Mouse (Mus musculus) forebrain, embryonic 14.5 days (tissue): ENCODE results near the gene Mapk11. TPM values are rescaled to one million over a fixed set of nuclear protein-coding genes. Genes with fewer than 3 reads are reported as not detected.

Experiments
- ATAC-seq: fragments of 200-750 bp; cut with Nextera tagmentation; 2 replicates; pipeline ENCODE4 v1.8.0; 2017; ENCODE audit warnings: mild to moderate bottlenecking, moderate library complexity
- DNase-seq: peaks from one replicate; pipeline ENCODE4 v3.0.0-alpha.2; 2015; ENCODE audit warnings: low spot score
- H3K27ac ChIP-seq: fragments of 300-500 bp; sonication (generic); 2 replicates; pipeline ENCODE4 v1.5.1; 2014; ENCODE audit warnings: low read depth, mild to moderate bottlenecking, control low read depth, low read length, moderate library complexity
- H3K27me3 ChIP-seq: fragments of 300-500 bp; sonication (generic); replicated peaks from 2 replicates; pipeline ENCODE4 v1.6.1; 2014; ENCODE audit warnings: low read length, control low read depth, mixed read lengths; ENCODE audit not compliant: control insufficient read depth, insufficient read depth
- H3K36me3 ChIP-seq: fragments of 300-500 bp; sonication (generic); 2 replicates; pipeline ENCODE4 v1.6.1; 2014; ENCODE audit warnings: low read length, control low read depth; ENCODE audit not compliant: control insufficient read depth, insufficient read depth
- H3K4me1 ChIP-seq: fragments of 300-500 bp; sonication (generic); 2 replicates; pipeline ENCODE4 v1.6.1; 2014; ENCODE audit warnings: antibody characterized with exemption, low read length, control low read depth; ENCODE audit not compliant: control insufficient read depth, insufficient read depth
- H3K4me2 ChIP-seq: fragments of 300-500 bp; sonication (generic); 2 replicates; pipeline ENCODE4 v1.6.1; 2014; ENCODE audit warnings: mild to moderate bottlenecking, control low read depth, low read length
- H3K4me3 ChIP-seq: fragments of 300-500 bp; sonication (generic); 2 replicates; pipeline ENCODE4 v1.5.1; 2014; ENCODE audit warnings: low read depth, low read length, control low read depth
- H3K9ac ChIP-seq: fragments of 300-500 bp; sonication (generic); 2 replicates; pipeline ENCODE4 v1.6.1; 2014; ENCODE audit warnings: mild to moderate bottlenecking, low read length, control low read depth, moderate library complexity
- H3K9me3 ChIP-seq: fragments of 300-500 bp; sonication (generic); replicated peaks from 2 replicates; pipeline ENCODE4 v1.6.1; 2016; ENCODE audit warnings: low read length, control low read depth, mixed read lengths; ENCODE audit not compliant: control insufficient read depth
- WGBS: fragments of 180-500 bp; shearing (Covaris S2); extraction: QIAGEN DNeasy Blood & Tissue Kit; methylation state at CpG from one replicate; pipeline ENCODE4 v1.1.7; 2014; 5-methylcytosine and 5-hydroxymethylcytosine counted together
- polyA plus RNA-seq: library from polyadenylated mRNA; unstranded; fragments of >200 nt; fragmentation: Nextera tagmentation; extraction: Ambion mirVana; gene quantifications from 2 replicates; pipeline ENCODE4 v1.2.1, GENCODE M21; 2014

The Mapk11 gene
- polyA plus RNA-seq, 1 experiment from 2014 or later = 30.1 TPM

DNA sequence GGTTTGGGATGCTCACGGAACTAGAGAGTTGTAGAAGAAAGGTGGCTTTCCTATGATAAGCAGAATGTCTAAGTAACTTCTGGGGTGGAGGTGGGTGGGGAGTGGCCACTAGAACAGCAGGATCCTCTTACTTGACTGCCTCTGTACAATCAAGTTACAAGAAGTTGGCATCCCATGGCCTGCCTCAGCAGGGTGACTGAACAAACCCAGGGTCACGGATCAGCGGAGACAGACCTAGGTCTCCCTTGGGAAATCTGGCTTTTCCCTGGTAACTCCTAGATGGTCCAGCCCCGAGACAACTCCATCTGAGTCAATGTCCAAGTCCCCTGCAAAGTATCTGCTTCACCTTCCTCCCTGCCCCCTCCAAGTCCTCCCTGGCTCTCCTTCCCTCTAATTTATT, 1.5 kb downstream of the Mapk11 start:
- H3K9ac ChIP-seq = peak overlapping the region; percentile 90; the same call in 1 of the 2 replicates
- 45% methylated on average over 4 of the region's 4 CpGs for WGBS
- no peak overlapping the region for H3K27ac ChIP-seq
- peak overlapping the region; percentile 74 for H3K4me3 ChIP-seq
- peak overlapping the region; percentile 82 for H3K4me2 ChIP-seq
- no peaks in the 10 kb centered on the region for H3K9me3 ChIP-seq
- peaks cover 28% of the 10 kb centered on the region for H3K36me3 ChIP-seq
- H3K27me3 ChIP-seq = no peaks in the 10 kb centered on the region
- DNase-seq = no peak
- peaks cover 27% of the 10 kb centered on the region for H3K4me1 ChIP-seq
- ATAC-seq = no peak

DNA sequence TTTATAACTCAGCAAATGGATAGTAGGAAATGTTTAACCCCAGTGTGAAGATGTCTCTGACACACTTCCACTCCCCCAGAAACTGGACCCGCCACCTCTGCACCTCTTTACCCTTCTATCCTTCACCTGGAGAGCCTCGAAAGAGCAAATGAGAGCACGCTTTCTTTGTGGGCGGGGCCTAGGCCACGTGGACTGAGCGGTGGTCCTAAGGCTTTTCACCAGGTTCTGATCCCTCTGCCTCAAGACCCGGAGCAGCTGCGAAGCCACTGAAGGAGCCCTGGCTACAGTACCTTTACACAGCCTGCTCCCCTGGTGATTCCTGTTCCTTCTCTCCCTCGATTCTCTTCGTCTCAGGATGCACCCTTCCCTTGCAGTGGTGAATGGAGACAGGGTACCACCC, 2.0 kb downstream of the Mapk11 start:
- H3K27ac ChIP-seq = no peak overlapping the region
- peaks cover 33% of the 10 kb centered on the region for H3K36me3 ChIP-seq
- peak; percentile 15 for DNase-seq
- peaks cover 26% of the 10 kb centered on the region for H3K4me1 ChIP-seq
- 20% methylated on average over 10 of the region's 10 CpGs for WGBS
- peak overlapping the region; percentile 66 for H3K9ac ChIP-seq
- H3K4me3 ChIP-seq = peak overlapping the region; percentile 74
- no peaks in the 10 kb centered on the region for H3K27me3 ChIP-seq
- H3K9me3 ChIP-seq = no peaks in the 10 kb centered on the region
- H3K4me2 ChIP-seq = peak overlapping the region; percentile 82
- no peak for ATAC-seq

GRCm38 (mm10) chr15:89147024-89147423, 2.4 kb downstream of the Mapk11 start:
- peak overlapping the region; percentile 74 for H3K4me3 ChIP-seq
- peak overlapping the region; percentile 66 for H3K9ac ChIP-seq
- peak overlapping the region; percentile 63 for H3K27ac ChIP-seq
- WGBS = 10% methylated on average over 16 of the region's 16 CpGs
- no peaks in the 10 kb centered on the region for H3K27me3 ChIP-seq
- H3K36me3 ChIP-seq = peaks cover 33% of the 10 kb centered on the region
- ATAC-seq = no peak
- H3K9me3 ChIP-seq = no peaks in the 10 kb centered on the region
- H3K4me1 ChIP-seq = peaks cover 22% of the 10 kb centered on the region
- peak overlapping the region; percentile 82 for H3K4me2 ChIP-seq
- peak; percentile 42 for DNase-seq

DNA sequence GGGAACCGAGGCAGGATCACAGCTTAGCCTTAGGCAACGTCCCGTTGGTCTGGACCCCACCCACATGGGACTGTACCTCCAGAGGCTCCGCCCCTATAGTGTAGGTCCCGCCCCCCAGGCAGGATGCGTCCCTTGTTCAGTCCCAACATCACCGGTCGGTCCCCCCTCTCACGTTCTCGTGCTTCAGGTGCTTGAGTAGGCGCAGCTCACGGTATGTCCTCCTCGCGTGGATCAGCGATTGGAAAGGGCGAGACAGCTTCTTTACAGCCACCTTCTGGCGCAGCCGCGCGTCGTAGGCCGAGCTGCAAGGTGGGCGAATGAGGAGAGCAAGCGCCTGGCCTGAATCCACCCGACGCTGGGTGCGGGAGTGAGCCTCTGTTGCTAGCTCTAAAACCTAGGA, 2.9 kb downstream of the Mapk11 start:
- 3% methylated on average over 27 of the region's 27 CpGs for WGBS
- H3K4me1 ChIP-seq = peaks cover 21% of the 10 kb centered on the region
- peak overlapping the region; percentile 82 for H3K4me2 ChIP-seq
- peak overlapping the region; percentile 63 for H3K27ac ChIP-seq
- H3K4me3 ChIP-seq = peak overlapping the region; percentile 74
- ATAC-seq (peak; percentile 14; the same call in 1 of the 2 replicates), DNase-seq (peak; percentile 62)
- no peaks in the 10 kb centered on the region for H3K27me3 ChIP-seq
- H3K9me3 ChIP-seq = no peaks in the 10 kb centered on the region
- peak overlapping the region; percentile 66 for H3K9ac ChIP-seq
- peaks cover 33% of the 10 kb centered on the region for H3K36me3 ChIP-seq

DNA sequence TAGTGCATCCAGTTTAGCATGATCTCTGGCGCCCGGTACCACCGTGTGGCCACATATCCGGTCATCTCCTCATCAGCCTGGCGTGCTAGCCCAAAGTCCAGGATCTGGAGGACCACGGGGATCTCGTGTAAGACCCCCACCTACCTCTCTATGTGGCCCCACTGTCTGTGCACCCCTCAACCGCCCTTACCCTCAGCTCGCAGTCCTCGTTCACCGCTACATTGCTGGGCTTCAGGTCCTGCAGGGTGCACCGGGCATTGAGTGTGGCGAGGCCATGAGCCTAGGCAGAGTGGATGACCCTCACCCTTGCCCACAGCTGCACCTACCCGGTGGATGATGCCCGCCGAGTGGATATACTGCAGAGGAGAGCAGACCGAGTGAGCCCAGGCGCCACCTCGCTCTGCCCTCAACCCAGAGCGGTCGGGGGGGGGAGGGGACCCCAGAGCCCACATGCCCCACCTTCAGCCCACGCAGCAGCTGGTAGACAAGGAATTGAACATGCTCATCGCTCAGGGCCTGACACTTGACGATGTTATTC, 3.5 kb downstream of the Mapk11 start:
- Histone ChIP-seq H3K4me2 (peak overlapping the region; percentile 82), H3K9ac (0 out of 2 replicates have a peak overlapping the region, but pooled peaks have one; percentile 7), H3K4me3 (peak overlapping the region; percentile 74), H3K27me3 (no peaks in the 10 kb centered on the region), H3K4me1 (peaks cover 22% of the 10 kb centered on the region), H3K9me3 (no peaks in the 10 kb centered on the region), H3K27ac (no peak overlapping the region), H3K36me3 (peaks cover 33% of the 10 kb centered on the region)
- no peak for DNase-seq
- no peak for ATAC-seq
- WGBS = 82% methylated on average over 24 of the region's 24 CpGs

GRCm38 (mm10) chr15:89144965-89145364, 4.5 kb downstream of the Mapk11 start:
- H3K9ac ChIP-seq = no peak overlapping the region
- H3K4me2 ChIP-seq = no peak overlapping the region
- no peaks in the 10 kb centered on the region for H3K27me3 ChIP-seq
- 97% methylated on average over 11 of the region's 11 CpGs for WGBS
- DNase-seq (no peak), ATAC-seq (no peak)
- H3K9me3 ChIP-seq = no peaks in the 10 kb centered on the region
- no peak overlapping the region for H3K4me3 ChIP-seq
- peaks cover 33% of the 10 kb centered on the region for H3K36me3 ChIP-seq
- no peak overlapping the region for H3K27ac ChIP-seq
- peaks cover 26% of the 10 kb centered on the region for H3K4me1 ChIP-seq

DNA sequence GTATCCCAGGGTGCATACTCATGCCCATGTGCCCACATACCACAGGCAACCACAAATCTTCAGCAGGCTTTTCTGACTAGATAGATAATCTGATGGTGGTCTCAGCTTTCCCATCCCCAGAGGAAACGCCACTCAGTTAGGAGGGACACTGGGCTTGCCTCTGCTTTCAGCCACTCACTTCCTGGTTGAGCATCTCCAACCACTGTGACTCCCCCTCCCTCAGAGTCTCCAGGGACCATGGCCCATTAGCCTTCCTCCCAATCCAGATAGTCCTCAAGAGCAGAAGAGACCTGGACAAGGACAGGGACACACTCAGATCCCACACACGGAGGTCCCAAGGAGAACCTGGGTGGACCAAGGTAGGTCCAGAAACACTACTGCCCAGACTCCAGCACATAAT, 6.3 kb downstream of the Mapk11 start:
- 83% methylated on average over 2 of the region's 2 CpGs for WGBS
- no peak for ATAC-seq

GRCm38 (mm10) chr15:89141905-89142304, 7.5 kb downstream of the Mapk11 start:
- Histone ChIP-seq H3K27me3 (no peaks in the 10 kb centered on the region), H3K36me3 (peaks cover 33% of the 10 kb centered on the region), H3K9me3 (no peaks in the 10 kb centered on the region), H3K9ac (no peak overlapping the region), H3K4me3 (no peak overlapping the region), H3K4me1 (peaks cover 11% of the 10 kb centered on the region), H3K4me2 (no peak overlapping the region), H3K27ac (no peak overlapping the region)
- ATAC-seq = no peak
- DNase-seq = no peak
- 80% methylated on average over 4 of the region's 4 CpGs for WGBS

More for the DNA sequence above, 6.3 kb downstream of the Mapk11 start:
- Histone ChIP-seq H3K4me2 (no peak overlapping the region), H3K27me3 (no peaks in the 10 kb centered on the region), H3K36me3 (peaks cover 33% of the 10 kb centered on the region), H3K4me3 (no peak overlapping the region), H3K9me3 (no peaks in the 10 kb centered on the region), H3K4me1 (peaks cover 24% of the 10 kb centered on the region), H3K9ac (no peak overlapping the region), H3K27ac (no peak overlapping the region)
- DNase-seq = no peak

DNA sequence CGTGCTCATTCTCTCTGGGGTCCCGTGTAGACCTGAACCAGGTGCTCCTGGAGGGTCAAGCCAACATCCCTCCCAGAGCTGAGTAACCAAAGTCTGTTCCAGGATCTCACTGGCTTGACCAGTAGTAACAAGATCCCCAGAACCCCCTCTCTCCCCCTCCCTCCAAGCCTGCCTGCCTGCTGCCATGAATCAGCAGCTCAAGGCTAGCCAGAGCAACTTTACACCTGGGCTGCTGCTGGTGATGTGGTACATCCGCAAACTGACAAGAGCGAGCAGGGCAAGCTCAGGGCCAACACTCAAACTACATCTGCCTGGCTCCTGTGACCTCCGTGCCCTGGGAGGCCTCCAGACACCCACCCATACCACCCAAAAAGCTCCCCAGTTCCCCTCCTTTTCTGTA, 8.0 kb downstream of the Mapk11 start:
- no peak overlapping the region for H3K9ac ChIP-seq
- no peak overlapping the region for H3K27ac ChIP-seq
- peaks cover 33% of the 10 kb centered on the region for H3K36me3 ChIP-seq
- ATAC-seq (no peak), DNase-seq (no peak)
- H3K4me3 ChIP-seq = no peak overlapping the region
- no peaks in the 10 kb centered on the region for H3K9me3 ChIP-seq
- H3K4me1 ChIP-seq = peaks cover 11% of the 10 kb centered on the region
- H3K4me2 ChIP-seq = peak overlapping the region; percentile 96; the same call in 1 of the 2 replicates
- no peaks in the 10 kb centered on the region for H3K27me3 ChIP-seq
- whole genome bisulfite sequencing = 23% methylated on average over 5 of the region's 5 CpGs
